Mouse (Mus musculus) myocyte (in vitro differentiated cells): ENCODE measurements around the gene Rap1gap2.

Source experiments
- CEBPB ChIP-seq: IDR thresholded peaks from 2 replicates; pipeline ENCODE4 v1.6.1; 2011; ENCODE audit warnings: mild to moderate bottlenecking, moderate library complexity; ENCODE audit not compliant: poor library complexity, insufficient read depth, severe bottlenecking
- E2F4 ChIP-seq: IDR thresholded peaks from one replicate; pipeline ENCODE4 v1.6.1; 2011; ENCODE audit warnings: mild to moderate bottlenecking, control low read depth, moderate library complexity; ENCODE audit not compliant: insufficient read depth
- MAX ChIP-seq: IDR thresholded peaks from one replicate; pipeline ENCODE4 v1.6.1; 2011; ENCODE audit warnings: low read depth, mild to moderate bottlenecking, control low read depth
- MYOD1 ChIP-seq, 3 experiments: IDR thresholded peaks; one replicate each; pipeline ENCODE4 v1.6.1; 2011; ENCODE audit warnings: control low read depth in 2 of 3, low read depth in 2 of 3, mild to moderate bottlenecking in 2 of 3, moderate library complexity in 1 of 3; ENCODE audit not compliant: insufficient read length in 2 of 3, control insufficient read depth in 1 of 3
- MYOG ChIP-seq, 3 experiments: IDR thresholded peaks; one replicate each; pipeline ENCODE4 v1.6.1; 2011; ENCODE audit warnings: control low read depth in 2 of 3, low read depth in 2 of 3, mild to moderate bottlenecking in 2 of 3; ENCODE audit not compliant: insufficient read length in 2 of 3, control insufficient read depth in 1 of 3, insufficient read depth in 1 of 3
- POLR2A ChIP-seq: IDR thresholded peaks from one replicate; pipeline ENCODE4 v1.6.1; 2011; ENCODE audit warnings: low read depth, mild to moderate bottlenecking, control low read depth, moderate library complexity; ENCODE audit not compliant: insufficient read length
- POLR2AphosphoS2 ChIP-seq: IDR thresholded peaks from one replicate; pipeline ENCODE4 v1.6.1; 2011; ENCODE audit warnings: low read depth, control low read depth; ENCODE audit not compliant: insufficient read length
- SRF ChIP-seq: IDR thresholded peaks from one replicate; pipeline ENCODE4 v1.6.1; 2011; ENCODE audit warnings: low read depth; ENCODE audit not compliant: control insufficient read depth, insufficient read length
- TCF12 ChIP-seq: IDR thresholded peaks from one replicate; pipeline ENCODE4 v1.6.1; 2011; ENCODE audit warnings: mild to moderate bottlenecking, control low read depth; ENCODE audit not compliant: poor library complexity, insufficient read depth, severe bottlenecking
- TCF3 ChIP-seq: IDR thresholded peaks from one replicate; pipeline ENCODE4 v1.6.1; 2011; ENCODE audit warnings: low read depth, control low read depth; ENCODE audit not compliant: insufficient read length
- USF1 ChIP-seq: IDR thresholded peaks from one replicate; pipeline ENCODE4 v1.6.1; 2011; ENCODE audit warnings: low read depth, mild to moderate bottlenecking, control low read depth, moderate library complexity

DNA sequence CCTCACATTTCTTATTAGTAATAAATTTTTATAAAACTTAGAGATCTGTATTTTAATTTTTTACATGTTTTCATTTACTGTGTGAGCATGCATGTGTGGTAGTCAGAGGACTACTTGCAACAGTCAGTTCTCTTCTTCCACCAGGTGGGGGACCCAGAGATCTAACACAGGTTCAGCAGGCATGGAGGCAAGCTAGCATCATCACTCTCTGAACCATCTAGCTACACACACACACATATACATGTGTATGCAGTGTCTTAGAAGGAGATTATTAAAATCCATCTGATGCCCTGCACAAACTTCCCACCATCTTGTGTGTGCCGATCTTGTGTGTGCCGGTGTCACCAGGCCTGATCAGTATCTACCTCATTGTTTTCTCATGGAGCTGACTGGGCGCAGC, 233.9 kb downstream of the Rap1gap2 start:
- TF ChIP-seq POLR2AphosphoS2 (no peak), POLR2A (no peak), MAX (no peak), E2F4 (no peak), CEBPB (no peak), MYOG (IDR thresholded peaks at IDR 0.05; ENCODE audit: control insufficient read depth in 1 of 3, insufficient read depth in 1 of 3, insufficient read length in 2 of 3, low read depth in 2 of 3) (no peak), USF1 (no peak), TCF12 (no peak), SRF (no peak), MYOD1 (IDR thresholded peaks at IDR 0.05; ENCODE audit: control insufficient read depth in 1 of 3, insufficient read length in 2 of 3, low read depth in 2 of 3) (no peak), TCF3 (no peak)
